Mouse (Mus musculus): ENCODE measurements around the gene Ttll12. TPM values are rescaled to one million over a fixed set of nuclear protein-coding genes. Genes with fewer than 3 reads are reported as not detected.

Gene Ttll12
- total RNA-seq (2014; rRNA removed) (4.9 and 6.5 TPM in 2 replicates), polyA plus RNA-seq (2012; rRNA removed) (11.2 and 11.8 TPM in 2 replicates)

DNA sequence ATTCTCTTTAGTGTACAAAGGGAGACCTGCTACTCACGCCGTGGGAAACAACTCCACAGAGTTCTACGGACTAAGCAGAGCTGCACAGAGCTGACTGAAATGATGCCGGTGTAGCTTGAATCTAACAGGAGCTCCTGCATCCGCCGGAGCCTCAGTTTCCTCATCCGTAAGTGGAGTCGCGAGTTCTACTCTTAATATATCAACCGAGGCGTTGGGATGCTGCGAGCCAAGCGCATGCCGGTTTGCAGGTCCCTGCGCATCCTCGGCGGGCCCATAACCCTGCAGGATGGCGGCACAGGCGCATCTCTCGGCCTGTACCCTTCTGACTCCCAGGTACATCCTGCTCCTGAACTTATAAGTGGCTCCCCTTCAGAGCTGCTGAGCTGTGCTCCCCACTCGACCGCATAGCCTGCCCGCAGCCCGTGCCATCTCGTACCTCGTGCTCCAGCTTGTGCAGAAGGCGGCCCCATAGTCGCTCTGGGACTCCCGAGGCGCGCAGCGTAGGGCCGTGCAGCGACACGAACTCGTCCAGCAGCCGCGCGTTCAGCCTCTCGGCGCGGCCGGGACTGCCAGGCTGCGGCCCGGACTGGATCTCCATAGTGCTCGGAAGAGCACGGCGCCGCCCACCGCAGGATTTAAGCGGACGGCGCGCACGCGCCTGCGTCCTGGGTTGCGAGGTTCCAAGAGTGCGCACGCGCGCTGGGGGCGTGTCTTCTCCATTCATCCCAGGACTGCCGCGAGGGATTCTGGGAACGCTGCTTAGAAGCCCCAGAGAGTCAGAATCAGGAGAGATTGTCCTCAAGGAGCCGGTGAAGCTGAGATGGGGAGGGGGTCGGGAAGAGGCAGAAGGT lies at the start of gene Ttll12:
Ttll12 (minus strand) TSS at position 645 of the 851 bp plus-strand sequence.
- Histone ChIP-seq H3K4me3 (ENCODE audit: insufficient read depth, low read depth, low read length) (peak within 1 kb of the TSS; percentile 94), H3K79me2 (ENCODE audit: control insufficient read depth, insufficient read depth, low read length) (peaks cover 2% of the 10 kb centered on the region; the same call in 1 of the 2 replicates), H3K4me1 (ENCODE audit: control insufficient read depth, insufficient read depth, low read length) (peaks cover 8% of the 10 kb centered on the region), H3K36me3 (ENCODE audit: control insufficient read depth, insufficient read depth, low read length) (no peaks in the 10 kb centered on the region), H3K27me3 (ENCODE audit: control insufficient read depth, insufficient read depth, low read length) (no peaks in the 10 kb centered on the region), H3K27ac (replicated peaks; ENCODE audit: insufficient read depth, low read depth, low read length) (0 out of 2 replicates have a peak within 1 kb of the TSS, but pooled peaks have one; percentile 28), H3K9ac (ENCODE audit: low read depth, low read length) (peak within 1 kb of the TSS; percentile 94)
- under 1% methylated on average over 68 of the region's 68 CpGs for WGBS
- TF ChIP-seq POLR2A (IDR thresholded peaks at IDR 0.05; ENCODE audit: extremely low read depth, insufficient read depth, low read length) (peak; percentile 55; the same call in 1 of the 2 replicates), CTCF (IDR thresholded peaks at IDR 0.05; ENCODE audit: low read depth, low read length) (no peak)
- DNase-seq (ENCODE audit: extremely low read depth, low read depth, low spot score) = peak; percentile 87

DNA sequence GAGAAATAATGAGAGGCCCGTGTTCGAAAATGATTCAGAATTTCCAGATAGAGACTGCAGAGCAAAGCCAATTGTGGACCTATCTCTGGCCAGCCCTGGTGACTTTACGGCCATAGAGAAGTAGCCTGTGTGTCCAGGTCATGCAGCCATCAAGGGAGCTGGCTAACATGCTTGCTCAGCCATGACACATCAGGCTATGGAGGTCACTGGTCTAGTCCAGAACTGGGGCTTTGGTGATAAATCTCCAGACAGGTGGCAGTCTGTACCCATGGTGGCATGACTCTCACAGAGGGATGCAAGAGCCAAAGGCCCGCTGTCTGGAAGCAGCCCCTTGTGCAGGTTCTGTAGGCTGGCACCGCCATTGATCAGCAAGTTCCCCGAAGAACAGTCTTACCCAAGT lies 47.6 kb upstream of the Ttll12 start:
- TF ChIP-seq POLR2A (IDR thresholded peaks at IDR 0.05; ENCODE audit: extremely low read depth, insufficient read depth, low read length) = no peak
- TF ChIP-seq CTCF (IDR thresholded peaks at IDR 0.05; ENCODE audit: low read depth, low read length) = no peak
- H3K4me1 ChIP-seq (ENCODE audit: control insufficient read depth, insufficient read depth, low read length) = no peaks in the 10 kb centered on the region
- no peak overlapping the region for H3K9ac ChIP-seq (ENCODE audit: low read depth, low read length)
- WGBS = 94% methylated on average over 6 of the region's 6 CpGs
- no peaks in the 10 kb centered on the region for H3K27me3 ChIP-seq (ENCODE audit: control insufficient read depth, insufficient read depth, low read length)
- no peak for DNase-seq (ENCODE audit: extremely low read depth, low read depth, low spot score)
- no peaks in the 10 kb centered on the region for H3K36me3 ChIP-seq (ENCODE audit: control insufficient read depth, insufficient read depth, low read length)
- H3K27ac ChIP-seq (replicated peaks; ENCODE audit: insufficient read depth, low read depth, low read length) = no peak overlapping the region
- no peaks in the 10 kb centered on the region for H3K79me2 ChIP-seq (ENCODE audit: control insufficient read depth, insufficient read depth, low read length)
- no peak overlapping the region for H3K4me3 ChIP-seq (ENCODE audit: insufficient read depth, low read depth, low read length)

GRCm38 (mm10) chr15:83640208-83640607 lies 45.3 kb upstream of the Ttll12 start:
- H3K4me3 ChIP-seq (ENCODE audit: insufficient read depth, low read depth, low read length) = no peak overlapping the region
- H3K9ac ChIP-seq (ENCODE audit: low read depth, low read length) = no peak overlapping the region
- H3K36me3 ChIP-seq (ENCODE audit: control insufficient read depth, insufficient read depth, low read length) = no peaks in the 10 kb centered on the region
- no peaks in the 10 kb centered on the region for H3K27me3 ChIP-seq (ENCODE audit: control insufficient read depth, insufficient read depth, low read length)
- 54% methylated on average over 4 of the region's 4 CpGs for WGBS
- no peak for DNase-seq (ENCODE audit: extremely low read depth, low read depth, low spot score)
- H3K27ac ChIP-seq (replicated peaks; ENCODE audit: insufficient read depth, low read depth, low read length) = no peak overlapping the region
- TF ChIP-seq CTCF (IDR thresholded peaks at IDR 0.05; ENCODE audit: low read depth, low read length) = no peak
- no peaks in the 10 kb centered on the region for H3K4me1 ChIP-seq (ENCODE audit: control insufficient read depth, insufficient read depth, low read length)
- no peaks in the 10 kb centered on the region for H3K79me2 ChIP-seq (ENCODE audit: control insufficient read depth, insufficient read depth, low read length)

GRCm38 (mm10) chr15:83639160-83639559 lies 44.2 kb upstream of the Ttll12 start:
- no peaks in the 10 kb centered on the region for H3K27me3 ChIP-seq (ENCODE audit: control insufficient read depth, insufficient read depth, low read length)
- no peak overlapping the region for H3K4me3 ChIP-seq (ENCODE audit: insufficient read depth, low read depth, low read length)
- TF ChIP-seq CTCF (IDR thresholded peaks at IDR 0.05; ENCODE audit: low read depth, low read length) = no peak
- TF ChIP-seq POLR2A (IDR thresholded peaks at IDR 0.05; ENCODE audit: extremely low read depth, insufficient read depth, low read length) = no peak
- no peak for DNase-seq (ENCODE audit: extremely low read depth, low read depth, low spot score)
- no peak overlapping the region for H3K27ac ChIP-seq (replicated peaks; ENCODE audit: insufficient read depth, low read depth, low read length)
- H3K36me3 ChIP-seq (ENCODE audit: control insufficient read depth, insufficient read depth, low read length) = no peaks in the 10 kb centered on the region
- no peaks in the 10 kb centered on the region for H3K79me2 ChIP-seq (ENCODE audit: control insufficient read depth, insufficient read depth, low read length)
- H3K9ac ChIP-seq (ENCODE audit: low read depth, low read length) = no peak overlapping the region
- WGBS = 80% methylated on average over 3 of the region's 3 CpGs
- H3K4me1 ChIP-seq (ENCODE audit: control insufficient read depth, insufficient read depth, low read length) = no peaks in the 10 kb centered on the region

- DNase-seq (ENCODE audit: extremely low read depth, low read depth, low spot score) = no peak
- TF ChIP-seq POLR2A (IDR thresholded peaks at IDR 0.05; ENCODE audit: extremely low read depth, insufficient read depth, low read length) = no peak
- no peak for TF ChIP-seq CTCF (IDR thresholded peaks at IDR 0.05; ENCODE audit: low read depth, low read length)
- no peaks in the 10 kb centered on the region for H3K27me3 ChIP-seq (ENCODE audit: control insufficient read depth, insufficient read depth, low read length)
- H3K79me2 ChIP-seq (ENCODE audit: control insufficient read depth, insufficient read depth, low read length) = no peaks in the 10 kb centered on the region
- H3K27ac ChIP-seq (replicated peaks; ENCODE audit: insufficient read depth, low read depth, low read length) = no peak overlapping the region
- no peaks in the 10 kb centered on the region for H3K4me1 ChIP-seq (ENCODE audit: control insufficient read depth, insufficient read depth, low read length)
- WGBS = 87% methylated on average over 20 of the region's 20 CpGs
- no peak overlapping the region for H3K4me3 ChIP-seq (ENCODE audit: insufficient read depth, low read depth, low read length)
- no peaks in the 10 kb centered on the region for H3K36me3 ChIP-seq (ENCODE audit: control insufficient read depth, insufficient read depth, low read length)
- no peak overlapping the region for H3K9ac ChIP-seq (ENCODE audit: low read depth, low read length)
These were observed 43.4 kb upstream of the Ttll12 start for GRCm38 (mm10) chr15:83638196-83638899.
